Mouse (Mus musculus) midbrain, embryonic 11.5 days (tissue): ENCODE measurements around the gene Rhno1. TPM values are rescaled to one million over a fixed set of nuclear protein-coding genes. Genes with fewer than 3 reads are reported as not detected.
"Not testable (repeated sequence)": the region's sequence is repeated elsewhere in the genome, so short reads cannot be mapped to it uniquely, and the experiment has no call there.

ENCODE experiments used
- ATAC-seq: fragments of 200-750 bp; cut with Nextera tagmentation; 2 replicates; pipeline ENCODE4 v1.8.0; 2017; ENCODE audit warnings: moderate TSS enrichment, moderate library complexity; ENCODE audit not compliant: low FRiP score
- DNase-seq: peaks from one replicate; pipeline ENCODE4 v3.0.0; 2015; ENCODE audit warnings: low spot score; ENCODE audit errors: missing footprints
- H3K27ac ChIP-seq: fragments of 300-500 bp; sonication (generic); 2 replicates; pipeline ENCODE4 v1.5.1; 2014; ENCODE audit warnings: low read depth, low read length
- H3K27me3 ChIP-seq: fragments of 300-500 bp; sonication (generic); 2 replicates; pipeline ENCODE4 v1.6.1; 2014; ENCODE audit warnings: mild to moderate bottlenecking, low read length, moderate library complexity, mixed read lengths; ENCODE audit not compliant: control insufficient read depth, insufficient read depth
- H3K36me3 ChIP-seq: fragments of 300-500 bp; sonication (generic); 2 replicates; pipeline ENCODE4 v1.6.1; 2014; ENCODE audit warnings: mild to moderate bottlenecking, low read length, moderate library complexity, mixed read lengths; ENCODE audit not compliant: control insufficient read depth, insufficient read depth
- H3K4me1 ChIP-seq: fragments of 300-500 bp; sonication (generic); 2 replicates; pipeline ENCODE4 v1.6.1; 2014; ENCODE audit warnings: low read length; ENCODE audit not compliant: control insufficient read depth, insufficient read depth
- H3K4me2 ChIP-seq: fragments of 300-500 bp; sonication (generic); 2 replicates; pipeline ENCODE4 v1.6.1; 2014; ENCODE audit warnings: mild to moderate bottlenecking, moderate library complexity
- H3K4me3 ChIP-seq: fragments of 300-500 bp; sonication (generic); 2 replicates; pipeline ENCODE4 v1.5.1; 2014; ENCODE audit warnings: low read depth, low read length
- H3K9ac ChIP-seq: fragments of 300-500 bp; sonication (generic); 2 replicates; pipeline ENCODE4 v1.6.1; 2014; ENCODE audit warnings: low read length
- H3K9me3 ChIP-seq: fragments of 300-500 bp; sonication (generic); 2 replicates; pipeline ENCODE4 v1.6.1; 2016; ENCODE audit warnings: low read length; ENCODE audit not compliant: control insufficient read depth
- WGBS: fragments of 180-500 bp; shearing (Covaris S2); extraction: QIAGEN DNeasy Blood & Tissue Kit; methylation state at CpG from one replicate; pipeline ENCODE4 v1.1.7; 2014; 5-methylcytosine and 5-hydroxymethylcytosine counted together
- polyA plus RNA-seq: library from polyadenylated mRNA; unstranded; fragments of >200 nt; fragmentation: Nextera tagmentation; extraction: Ambion mirVana; gene quantifications from 2 replicates; pipeline ENCODE4 v1.2.1, GENCODE M21; 2014

Rhno1 gene
- polyA plus RNA-seq, 1 experiment from 2014 or later = 178 TPM

- WGBS = 57% methylated on average over 1 of the region's 1 CpGs
- no peak overlapping the region for H3K4me3 ChIP-seq
Observed at GRCm38 (mm10) chr6:128390683-128391082, 28.0 kb upstream of the Rhno1 start.

GRCm38 (mm10) chr6:128389185-128389584, 26.5 kb upstream of the Rhno1 start:
- Histone ChIP-seq H3K4me3 (no peak overlapping the region), H3K9me3 (no peaks in the 10 kb centered on the region), H3K36me3 (no peaks in the 10 kb centered on the region), H3K27me3 (no peaks in the 10 kb centered on the region), H3K4me1 (no peaks in the 10 kb centered on the region), H3K9ac (no peak overlapping the region), H3K4me2 (no peak overlapping the region), H3K27ac (no peak overlapping the region)
- WGBS = 86% methylated on average over 1 of the region's 1 CpGs
- ATAC-seq (no peak), DNase-seq (peak; percentile 81)

More at GRCm38 (mm10) chr6:128390683-128391082, 28.0 kb upstream of the Rhno1 start:
- peak; percentile 21 for DNase-seq
- Histone ChIP-seq H3K27me3 (no peaks in the 10 kb centered on the region), H3K4me1 (no peaks in the 10 kb centered on the region), H3K27ac (no peak overlapping the region), H3K4me2 (no peak overlapping the region), H3K36me3 (no peaks in the 10 kb centered on the region), H3K9me3 (no peaks in the 10 kb centered on the region), H3K9ac (no peak overlapping the region)
- no peak for ATAC-seq

- no peaks in the 10 kb centered on the region for H3K4me1 ChIP-seq
- no peak overlapping the region for H3K9ac ChIP-seq
- no peaks in the 10 kb centered on the region for H3K9me3 ChIP-seq
- ATAC-seq = no peak
- H3K36me3 ChIP-seq = no peaks in the 10 kb centered on the region
- WGBS = 90% methylated on average over 1 of the region's 1 CpGs
- no peaks in the 10 kb centered on the region for H3K27me3 ChIP-seq
- DNase-seq = peak; percentile 26
- no peak overlapping the region for H3K27ac ChIP-seq
- H3K4me2 ChIP-seq = no peak overlapping the region
- no peak overlapping the region for H3K4me3 ChIP-seq
Observed at GRCm38 (mm10) chr6:128385026-128385425, 22.3 kb upstream of the Rhno1 start.

DNA sequence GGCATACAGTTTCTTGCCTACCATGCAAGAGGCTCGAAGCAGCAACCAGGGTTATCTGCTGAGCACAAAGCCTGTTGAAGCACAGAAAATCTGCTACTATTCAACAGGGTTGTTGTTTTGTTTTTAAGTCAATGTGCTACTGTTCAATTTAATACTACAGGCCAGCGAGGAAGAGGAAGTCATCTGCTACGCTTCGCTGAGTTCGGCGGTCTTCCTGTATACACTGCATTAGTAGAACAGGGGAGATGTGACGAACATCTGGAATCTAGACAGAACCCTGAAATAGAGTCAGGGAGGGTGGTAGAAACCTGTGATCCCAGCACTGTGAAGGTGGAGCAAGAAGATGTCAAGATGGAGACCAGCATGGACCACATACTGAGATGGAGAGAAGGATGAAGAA, 21.0 kb upstream of the Rhno1 start:
- Histone ChIP-seq H3K4me1 (no peaks in the 10 kb centered on the region), H3K9me3 (no peaks in the 10 kb centered on the region), H3K36me3 (no peaks in the 10 kb centered on the region), H3K27ac (no peak overlapping the region), H3K4me3 (no peak overlapping the region), H3K27me3 (no peaks in the 10 kb centered on the region), H3K9ac (no peak overlapping the region), H3K4me2 (no peak overlapping the region)
- DNase-seq = no peak
- ATAC-seq = no peak
- WGBS = 81% methylated on average over 7 of the region's 7 CpGs

- Histone ChIP-seq H3K4me2 (no peak overlapping the region), H3K9ac (no peak overlapping the region), H3K9me3 (no peaks in the 10 kb centered on the region), H3K27me3 (no peaks in the 10 kb centered on the region), H3K4me3 (no peak overlapping the region), H3K27ac (no peak overlapping the region), H3K4me1 (no peaks in the 10 kb centered on the region), H3K36me3 (no peaks in the 10 kb centered on the region)
- no peak for ATAC-seq
- WGBS = 74% methylated on average over 3 of the region's 3 CpGs
- no peak for DNase-seq
Observed at GRCm38 (mm10) chr6:128381254-128381653, 18.5 kb upstream of the Rhno1 start.

DNA sequence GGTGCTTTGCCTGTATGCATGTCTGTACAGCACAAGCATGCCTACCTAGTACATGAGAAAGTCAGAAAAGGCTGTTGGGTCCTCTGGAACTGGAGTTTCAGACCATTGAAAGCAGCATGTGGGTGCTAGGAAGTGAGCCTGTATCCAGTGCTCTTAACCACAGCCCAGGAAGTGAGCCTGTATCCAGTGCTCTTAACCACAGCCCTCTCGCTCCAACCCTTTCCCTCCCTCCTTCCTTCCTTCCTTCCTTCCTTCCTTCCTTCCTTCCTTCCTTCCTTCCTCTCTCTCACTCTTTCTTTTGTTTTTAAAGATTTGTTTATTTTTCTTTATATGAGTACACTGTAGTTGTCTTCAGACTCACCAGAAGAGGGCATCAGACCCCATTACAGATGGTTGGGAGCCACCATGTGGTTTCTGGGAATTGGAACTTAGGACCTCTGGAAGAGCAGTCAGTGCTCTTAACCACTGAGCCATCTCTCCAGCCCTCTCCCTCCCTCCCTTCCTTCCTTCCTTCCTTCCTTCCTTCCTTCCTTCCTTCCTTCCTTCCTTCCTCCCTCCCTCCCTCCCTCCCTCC, 18.0 kb upstream of the Rhno1 start:
- H3K4me2 ChIP-seq, H3K27me3 ChIP-seq, H3K9me3 ChIP-seq, ATAC-seq, H3K27ac ChIP-seq, H3K4me3 ChIP-seq, H3K9ac ChIP-seq, H3K36me3 ChIP-seq, H3K4me1 ChIP-seq: not testable (repeated sequence)
- WGBS = 65% methylated on average over 1 of the region's 1 CpGs
- DNase-seq = peak; percentile 56

DNA sequence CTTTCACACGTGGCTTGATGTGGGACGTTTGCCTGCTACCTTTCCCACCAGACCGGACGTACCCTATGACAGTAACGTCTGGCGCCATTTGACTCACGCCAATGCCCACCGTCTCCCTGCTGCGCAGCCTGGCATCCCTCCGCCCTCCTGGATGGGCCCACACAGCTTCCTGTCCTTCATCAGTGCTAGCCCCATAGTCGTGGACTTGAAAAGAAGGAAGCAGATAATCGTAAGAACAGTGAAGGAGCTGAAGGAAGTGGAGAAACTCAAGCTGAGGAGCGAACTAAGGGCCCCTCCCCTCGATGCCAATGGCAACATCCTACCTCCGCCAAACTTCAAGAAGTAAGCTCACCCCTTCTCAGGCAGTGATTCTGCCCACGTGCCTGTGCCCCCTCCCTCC, 16.9 kb upstream of the Rhno1 start:
- H3K36me3 ChIP-seq = peaks cover under 1% of the 10 kb centered on the region; the same call in 1 of the 2 replicates
- H3K9ac ChIP-seq = no peak overlapping the region
- ATAC-seq = no peak
- no peaks in the 10 kb centered on the region for H3K9me3 ChIP-seq
- H3K27me3 ChIP-seq = no peaks in the 10 kb centered on the region
- H3K4me2 ChIP-seq = no peak overlapping the region
- no peak overlapping the region for H3K27ac ChIP-seq
- peak; percentile 72 for DNase-seq
- H3K4me3 ChIP-seq = no peak overlapping the region
- H3K4me1 ChIP-seq = peaks cover 8% of the 10 kb centered on the region
- WGBS = 83% methylated on average over 16 of the region's 16 CpGs

GRCm38 (mm10) chr6:128376371-128377085, 13.8 kb upstream of the Rhno1 start:
- DNase-seq (peak; percentile 61), ATAC-seq (no peak)
- Histone ChIP-seq H3K9ac (no peak overlapping the region), H3K27me3 (no peaks in the 10 kb centered on the region), H3K4me2 (no peak overlapping the region), H3K36me3 (peaks cover 20% of the 10 kb centered on the region), H3K9me3 (no peaks in the 10 kb centered on the region), H3K27ac (no peak overlapping the region), H3K4me3 (no peak overlapping the region), H3K4me1 (peaks cover 14% of the 10 kb centered on the region)
- WGBS = 92% methylated on average over 17 of the region's 17 CpGs

- DNase-seq (peak; percentile 88), ATAC-seq (peak; percentile 91)
- H3K9ac ChIP-seq = no peak within 1 kb of the TSS; the same call in 1 of the 2 replicates
- H3K36me3 ChIP-seq = peaks cover 30% of the 10 kb centered on the region
- H3K9me3 ChIP-seq = no peaks in the 10 kb centered on the region
- 16% methylated on average over 6 of the region's 6 CpGs for WGBS
- H3K27ac ChIP-seq = peak within 1 kb of the TSS; percentile 16
- H3K4me2 ChIP-seq = no peak within 1 kb of the TSS
- no peaks in the 10 kb centered on the region for H3K27me3 ChIP-seq
- H3K4me3 ChIP-seq = no peak within 1 kb of the TSS
- H3K4me1 ChIP-seq = peaks cover 14% of the 10 kb centered on the region
Observed at GRCm38 (mm10) chr6:128375192-128375591, 12.5 kb upstream of the Rhno1 start, which contains the start of the genes Tex52 and Gm44596. Tex52 (plus strand) TSS chr6:128375456. Gm44596 (plus strand) TSS chr6:128375503.
